Mouse (Mus musculus) kidney, adult 9 months (tissue): ENCODE measurements around the gene Pdik1l.
A peak's percentile ranks its signal among the peaks of the same experiment; 100 is the strongest.

Experiments used
- DNase-seq: peaks from one replicate; pipeline ENCODE4 v3.0.0; 2022

Pdik1l gene

GRCm38 (mm10) chr4:134257198-134258009 lies 30.3 kb downstream of the Pdik1l start:
- no peak for DNase-seq

- peak; percentile 50 for DNase-seq
Measured at GRCm38 (mm10) chr4:134256407-134257197, 31.1 kb downstream of the Pdik1l start.

- DNase-seq = no peak
Measured at GRCm38 (mm10) chr4:134255854-134256253, 31.8 kb downstream of the Pdik1l start.

GRCm38 (mm10) chr4:134254835-134255234 lies 32.9 kb downstream of the Pdik1l start:
- no peak for DNase-seq

- no peak for DNase-seq
Measured at GRCm38 (mm10) chr4:134253722-134254324, 33.9 kb downstream of the Pdik1l start, which contains the start of gene Grrp1. TSS of gene Grrp1 (minus strand) at chr4:134254106.

- peak; percentile 60 for DNase-seq
Measured at GRCm38 (mm10) chr4:134252911-134253721, 34.6 kb downstream of the Pdik1l start.

GRCm38 (mm10) chr4:134252131-134252910 lies 35.4 kb downstream of the Pdik1l start:
- no peak for DNase-seq

- no peak for DNase-seq
Measured at GRCm38 (mm10) chr4:134251241-134252130, 36.2 kb downstream of the Pdik1l start.

GRCm38 (mm10) chr4:134250930-134251240 lies 36.8 kb downstream of the Pdik1l start:
- no peak for DNase-seq

- DNase-seq = no peak
Measured at GRCm38 (mm10) chr4:134250116-134250929, 37.4 kb downstream of the Pdik1l start.

- DNase-seq = peak; percentile 64
Measured at GRCm38 (mm10) chr4:134249651-134250050, 38.0 kb downstream of the Pdik1l start.

- peak; percentile 60 for DNase-seq
Measured at GRCm38 (mm10) chr4:134246719-134247258, 40.9 kb downstream of the Pdik1l start, which contains the start of gene Gm30191. TSS of gene Gm30191 (plus strand) at chr4:134246935.

GRCm38 (mm10) chr4:134246256-134246655 lies 41.4 kb downstream of the Pdik1l start:
- DNase-seq = peak; percentile 58

GRCm38 (mm10) chr4:134245148-134245843 lies 42.4 kb downstream of the Pdik1l start, which contains the start of gene Zfp593:
TSS of gene Zfp593 (minus strand) at chr4:134245592.
- peak; percentile 95 for DNase-seq

GRCm38 (mm10) chr4:134243516-134244250 lies 44.0 kb downstream of the Pdik1l start, which contains the start of gene E130218I03Rik:
TSS of gene E130218I03Rik (plus strand) at chr4:134243662.
- no peak for DNase-seq

GRCm38 (mm10) chr4:134238686-134239085 lies 49.0 kb downstream of the Pdik1l start:
- no peak for DNase-seq

GRCm38 (mm10) chr4:134238279-134238651 lies 49.4 kb downstream of the Pdik1l start, which contains the start of gene Cnksr1:
TSS of gene Cnksr1 (minus strand) at chr4:134238399.
- DNase-seq = peak; percentile 96
